Mouse (Mus musculus) MEL (cell line): ENCODE results near the gene Kcnh1. TPM values are rescaled to one million over a fixed set of nuclear protein-coding genes. Genes with fewer than 3 reads are reported as not detected.

ENCODE experiments used
- DNase-seq: peaks from one replicate; pipeline ENCODE4 v3.0.0; 2011; ENCODE audit warnings: low read depth, low spot score
- H3K27ac ChIP-seq: 2 replicates; pipeline ENCODE4 v1.5.1; 2012; ENCODE audit warnings: low read depth, mild to moderate bottlenecking, control low read depth, low read length, moderate library complexity; ENCODE audit not compliant: control insufficient read depth
- H3K27me3 ChIP-seq, 2 experiments: fragments of 150-350 bp in 1 of 2; sonication (generic) in 1 of 2; 2 replicates each; pipeline ENCODE4 v1.6.1; 2012; ENCODE audit warnings: low read length in 2 of 2, mild to moderate bottlenecking in 2 of 2, improper control_type of control experiment in 1 of 2, moderate library complexity in 1 of 2; ENCODE audit not compliant: insufficient read depth in 2 of 2, control insufficient read depth in 1 of 2
- H3K36me3 ChIP-seq, 2 experiments: 2 replicates each; pipeline ENCODE4 v1.6.1; 2012 to 2014; ENCODE audit warnings: low read length in 2 of 2, improper control_type of control experiment in 1 of 2, inconsistent platforms in 1 of 2, mild to moderate bottlenecking in 1 of 2; ENCODE audit not compliant: insufficient read depth in 2 of 2, control insufficient read depth in 1 of 2
- H3K4me1 ChIP-seq, 2 experiments: fragments of 150-350 bp in 1 of 2; sonication (generic) in 1 of 2; 2 replicates each; pipeline ENCODE4 v1.6.1; 2012; ENCODE audit warnings: low read length in 2 of 2, improper control_type of control experiment in 1 of 2, mild to moderate bottlenecking in 1 of 2; ENCODE audit not compliant: insufficient read depth in 2 of 2, control insufficient read depth in 1 of 2
- H3K4me3 ChIP-seq, 2 experiments: fragments of 150-350 bp in 1 of 2; sonication (generic) in 1 of 2; 2 replicates each; pipeline ENCODE4 v1.5.1; 2012; ENCODE audit warnings: low read depth in 2 of 2, low read length in 2 of 2, mild to moderate bottlenecking in 2 of 2, moderate library complexity in 2 of 2, control low read depth in 1 of 2, improper control_type of control experiment in 1 of 2; ENCODE audit not compliant: control insufficient read depth in 1 of 2, insufficient read depth in 1 of 2
- H3K79me2 ChIP-seq: 2 replicates; pipeline ENCODE4 v1.6.1; 2012; ENCODE audit warnings: mild to moderate bottlenecking, low read length, moderate library complexity; ENCODE audit not compliant: control insufficient read depth, poor library complexity, insufficient read depth
- H3K9ac ChIP-seq: 2 replicates; pipeline ENCODE4 v1.6.1; 2012; ENCODE audit warnings: low read depth, mild to moderate bottlenecking, control low read depth, low read length, moderate library complexity; ENCODE audit not compliant: control insufficient read depth, poor library complexity, severe bottlenecking
- H3K9me3 ChIP-seq: fragments of 150-350 bp; sonication (generic); replicated peaks from 2 replicates; pipeline ENCODE4 v1.6.1; 2012; ENCODE audit warnings: mild to moderate bottlenecking, low read length, improper control_type of control experiment, moderate library complexity; ENCODE audit not compliant: insufficient read depth
- CHD2 ChIP-seq: IDR thresholded peaks from 2 replicates; pipeline ENCODE4 v1.6.1; 2011; ENCODE audit warnings: low read length, improper control_type of control experiment
- ETS1 ChIP-seq: IDR thresholded peaks from 2 replicates; pipeline ENCODE4 v1.6.1; 2012; ENCODE audit warnings: low read depth, mild to moderate bottlenecking, inconsistent platforms, low read length, improper control_type of control experiment, moderate library complexity
- GATA1 ChIP-seq: IDR thresholded peaks from 2 replicates; pipeline ENCODE4 v1.6.1; 2011; ENCODE audit warnings: low read depth, low read length, improper control_type of control experiment
- MEF2A ChIP-seq: IDR thresholded peaks from 2 replicates; pipeline ENCODE4 v1.6.1; 2014; ENCODE audit warnings: low read depth, mild to moderate bottlenecking, inconsistent platforms, low read length, improper control_type of control experiment; ENCODE audit not compliant: poor library complexity, insufficient replicate concordance, severe bottlenecking; ENCODE audit errors: extremely low read depth
- MXI1 ChIP-seq: IDR thresholded peaks from 2 replicates; pipeline ENCODE4 v1.6.1; 2011; ENCODE audit warnings: mild to moderate bottlenecking, low read depth, low read length, improper control_type of control experiment
- MYB ChIP-seq: IDR thresholded peaks from 2 replicates; pipeline ENCODE4 v1.6.1; 2011; ENCODE audit warnings: mild to moderate bottlenecking, low read depth, low read length, improper control_type of control experiment
- POLR2A ChIP-seq, 2 experiments: IDR thresholded peaks; 2 replicates each; pipeline ENCODE4 v1.6.1; 2011 to 2012; ENCODE audit warnings: low read length in 2 of 2, mild to moderate bottlenecking in 2 of 2, control low read depth in 1 of 2, improper control_type of control experiment in 1 of 2, low read depth in 1 of 2, moderate library complexity in 1 of 2; ENCODE audit not compliant: control insufficient read depth in 1 of 2, insufficient read depth in 1 of 2, poor library complexity in 1 of 2
- RAD21 ChIP-seq: IDR thresholded peaks from 2 replicates; pipeline ENCODE4 v1.6.1; 2011; ENCODE audit warnings: mild to moderate bottlenecking, low read depth, low read length, improper control_type of control experiment
- TAL1 ChIP-seq: IDR thresholded peaks from 2 replicates; pipeline ENCODE4 v1.6.1; 2012; ENCODE audit warnings: mild to moderate bottlenecking, inconsistent platforms, low read length, moderate library complexity, mixed read lengths
- TBP ChIP-seq: IDR thresholded peaks from 2 replicates; pipeline ENCODE4 v1.8.0; 2011; ENCODE audit warnings: low read depth, low read length, improper control_type of control experiment
- USF1 ChIP-seq: IDR thresholded peaks from 2 replicates; pipeline ENCODE4 v1.6.1; 2014; ENCODE audit warnings: low read depth, mild to moderate bottlenecking, inconsistent platforms, low read length, improper control_type of control experiment, moderate library complexity
- ZC3H11A ChIP-seq: IDR thresholded peaks from 2 replicates; pipeline ENCODE4 v1.6.1; 2012; ENCODE audit warnings: low read depth, mild to moderate bottlenecking, inconsistent platforms, low read length, improper control_type of control experiment
- ZKSCAN1 ChIP-seq: IDR thresholded peaks from 2 replicates; pipeline ENCODE4 v1.6.1; 2012; ENCODE audit warnings: low read depth, mild to moderate bottlenecking, inconsistent platforms, low read length, improper control_type of control experiment, moderate library complexity
- polyA plus RNA-seq, 2 experiments: library from polyadenylated mRNA; stranded (reverse) in 1 of 2; unstranded in 1 of 2; fragments of >175 nt in 1 of 2; fragments of >200 nt in 1 of 2; gene quantifications; 2 replicates each; pipeline versions ENCODE4 v1.2.1 to v1.2.4; 2012; ENCODE audit warnings: low replicate concordance in 2 of 2, low read depth in 1 of 2; ENCODE audit not compliant: insufficient read length in 2 of 2, insufficient read depth in 1 of 2, missing spikeins in 1 of 2
- total RNA-seq: library from RNA; depleted of rRNA; stranded (reverse); fragments of 300-350 nt; gene quantifications from 2 replicates; pipeline ENCODE4 v1.2.3, GENCODE M21; 2012

The Kcnh1 gene
- total and polyA plus RNA-seq, 3 experiments: not detected

DNA sequence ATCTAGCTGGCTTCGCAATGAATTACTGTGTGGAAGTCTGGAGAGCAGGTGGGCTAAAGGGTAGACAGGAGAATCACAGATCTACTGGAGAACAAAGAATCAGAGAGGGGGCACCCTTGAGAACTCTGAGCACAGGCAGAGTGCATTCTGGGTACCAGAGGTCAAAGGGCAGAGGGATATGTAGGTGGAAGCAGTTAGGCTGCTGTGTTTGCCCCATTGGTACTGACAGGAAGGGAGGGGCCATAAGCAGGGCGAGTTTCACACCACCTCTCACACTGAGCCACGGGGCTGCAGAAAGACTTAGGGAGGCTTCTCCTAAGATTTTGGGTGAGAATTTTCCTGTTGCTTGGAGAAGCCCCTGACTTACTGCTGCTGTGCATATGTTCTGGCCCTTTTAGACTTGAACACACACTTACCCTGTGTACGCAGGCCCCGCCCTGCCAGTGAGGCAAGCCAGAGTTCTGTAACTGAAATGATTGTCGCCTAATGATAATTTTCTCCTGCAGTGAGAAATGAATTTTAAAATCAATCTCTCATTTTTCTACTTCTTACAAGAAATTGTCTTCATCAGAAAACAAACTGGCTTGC is 121.4 kb downstream of the Kcnh1 start (continued):
- TF ChIP-seq GATA1: peak; percentile 27; the same call in 1 of the 2 replicates
- TF ChIP-seq ZKSCAN1: no peak
- TF ChIP-seq MEF2A: no peak
- TF ChIP-seq POLR2A (IDR thresholded peaks at IDR 0.05; ENCODE audit: control insufficient read depth in 1 of 2, insufficient read depth in 1 of 2, low read depth in 1 of 2, low read length in 2 of 2, poor library complexity in 1 of 2): peak in 1 of 2 experiments; percentile 67; a peak in 2 of 4 replicates

DNA sequence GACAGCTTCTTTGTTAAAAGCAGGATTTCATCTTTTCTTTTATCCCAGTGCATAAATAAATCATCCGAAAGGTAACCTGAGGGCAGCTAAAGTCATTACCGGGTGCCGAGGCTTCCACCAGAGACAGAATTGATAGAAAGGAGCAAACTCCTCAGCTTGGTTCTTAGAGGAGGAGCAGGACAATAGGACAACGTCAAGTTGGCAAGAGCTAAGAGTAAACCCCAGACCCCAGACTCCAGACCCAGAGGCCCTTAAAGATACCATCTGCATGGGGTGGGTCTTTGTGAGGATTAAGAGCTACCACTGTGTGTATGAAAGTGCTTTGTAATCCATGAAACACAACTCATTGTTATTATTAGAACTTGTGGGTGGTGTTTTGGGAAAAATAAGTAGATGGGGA is 121.9 kb downstream of the Kcnh1 start:
- H3K36me3 ChIP-seq: peaks cover 0 to 27% of the 10 kb centered on the region in 2 experiments; a peak in 2 of 4 replicates
- TF ChIP-seq ETS1: 0 out of 2 replicates have a peak, but pooled peaks have one; percentile 5
- TF ChIP-seq RAD21: no peak
- TF ChIP-seq, all 39 proteins: peak for 1
- H3K4me3 ChIP-seq: peak overlapping the region; percentile 57 to 65
- H3K9ac ChIP-seq: peak overlapping the region; percentile 91
- no peaks in the 10 kb centered on the region; the same call in 1 of the 2 replicates for H3K79me2 ChIP-seq
- peaks cover 5 to 24% of the 10 kb centered on the region in 2 experiments for H3K4me1 ChIP-seq
- peak overlapping the region; percentile 100 for H3K27ac ChIP-seq
- H3K27me3 ChIP-seq: no peaks in the 10 kb centered on the region
- DNase-seq: peak; percentile 54
- H3K9me3 ChIP-seq: no peaks in the 10 kb centered on the region

DNA sequence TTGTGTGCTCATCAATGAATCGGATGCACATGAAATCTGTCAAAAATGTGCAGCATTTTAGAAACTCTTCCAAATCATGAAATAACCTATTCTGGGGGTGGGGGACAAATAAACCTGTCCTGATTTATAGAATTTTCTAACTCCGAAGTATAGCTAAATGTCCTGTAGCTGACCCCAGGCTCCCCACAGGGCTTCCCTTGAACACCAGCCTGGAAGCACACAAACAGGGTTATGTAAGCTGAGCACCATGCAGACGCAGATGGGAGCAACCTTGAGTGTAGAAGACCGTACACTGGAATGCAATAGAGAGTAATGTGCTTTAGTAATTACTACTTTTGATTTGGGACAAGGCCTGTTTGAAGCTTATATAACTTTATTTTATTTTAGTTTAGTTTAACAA is 122.4 kb downstream of the Kcnh1 start:
- Histone ChIP-seq H3K4me3 (peak overlapping the region; percentile 57 to 65), H3K36me3 (peaks cover 0 to 27% of the 10 kb centered on the region in 2 experiments; a peak in 2 of 4 replicates), H3K27me3 (no peaks in the 10 kb centered on the region), H3K4me1 (peaks cover 5 to 24% of the 10 kb centered on the region in 2 experiments), H3K27ac (peak overlapping the region; percentile 100), H3K9ac (peak overlapping the region; percentile 91), H3K79me2 (no peaks in the 10 kb centered on the region; the same call in 1 of the 2 replicates), H3K9me3 (no peaks in the 10 kb centered on the region)
- TF ChIP-seq ZKSCAN1 (no peak), TAL1 (no peak), GATA1 (no peak), MXI1 (0 out of 2 replicates have a peak, but pooled peaks have one; percentile 23), CHD2 (no peak), ZC3H11A (no peak), USF1 (no peak), MYB (no peak), TBP (no peak)
- peak; percentile 50 for DNase-seq
